Mouse (Mus musculus) kidney, embryonic 14.5 days (tissue): ENCODE measurements around the gene Hoxa3. TPM values are rescaled to one million over a fixed set of nuclear protein-coding genes. Genes with fewer than 3 reads are reported as not detected.

Experiments
- ATAC-seq: fragments of 200-750 bp; cut with Nextera tagmentation; 2 replicates; pipeline ENCODE4 v1.8.0; 2017; ENCODE audit warnings: moderate number of reproducible peaks, mild to moderate bottlenecking, moderate TSS enrichment, moderate library complexity; ENCODE audit not compliant: low FRiP score, low TSS enrichment
- H3K27ac ChIP-seq: fragments of 300-500 bp; sonication (generic); 2 replicates; pipeline ENCODE4 v1.5.1; 2014; ENCODE audit warnings: low read depth, mild to moderate bottlenecking, low read length, moderate library complexity, mixed read lengths
- H3K27me3 ChIP-seq: fragments of 300-500 bp; sonication (generic); 2 replicates; pipeline ENCODE4 v1.6.1; 2014; ENCODE audit warnings: mild to moderate bottlenecking, low read length; ENCODE audit not compliant: control insufficient read depth, insufficient read depth
- H3K36me3 ChIP-seq: fragments of 300-500 bp; sonication (generic); 2 replicates; pipeline ENCODE4 v1.6.1; 2014; ENCODE audit warnings: low read length, mixed read lengths; ENCODE audit not compliant: control insufficient read depth, insufficient read depth
- H3K4me1 ChIP-seq: fragments of 300-500 bp; sonication (generic); 2 replicates; pipeline ENCODE4 v1.6.1; 2014; ENCODE audit warnings: low read length, mixed read lengths; ENCODE audit not compliant: control insufficient read depth, insufficient read depth
- H3K4me2 ChIP-seq: fragments of 300-500 bp; sonication (generic); replicated peaks from 2 replicates; pipeline ENCODE4 v1.6.1; 2014; ENCODE audit warnings: low read depth, mild to moderate bottlenecking, low read length
- H3K4me3 ChIP-seq: fragments of 300-500 bp; sonication (generic); 2 replicates; pipeline ENCODE4 v1.5.1; 2014; ENCODE audit warnings: mild to moderate bottlenecking, low read length
- H3K9ac ChIP-seq: fragments of 300-500 bp; sonication (generic); 2 replicates; pipeline ENCODE4 v1.6.1; 2014; ENCODE audit warnings: low read depth, mild to moderate bottlenecking, low read length, moderate library complexity
- H3K9me3 ChIP-seq: fragments of 300-500 bp; sonication (generic); 2 replicates; pipeline ENCODE4 v1.6.1; 2016; ENCODE audit warnings: low read length; ENCODE audit not compliant: control insufficient read depth
- WGBS: fragments of 180-500 bp; shearing (Covaris S2); extraction: QIAGEN DNeasy Blood & Tissue Kit; methylation state at CpG from one replicate; pipeline ENCODE4 v1.1.7; 2014; 5-methylcytosine and 5-hydroxymethylcytosine counted together
- polyA plus RNA-seq: library from polyadenylated mRNA; unstranded; fragments of >200 nt; fragmentation: Nextera tagmentation; extraction: Ambion mirVana; gene quantifications from 2 replicates; pipeline ENCODE4 v1.2.1, GENCODE M21; 2014

The Hoxa3 gene
- polyA plus RNA-seq, 1 experiment from 2014 or later: 13.6 TPM

DNA sequence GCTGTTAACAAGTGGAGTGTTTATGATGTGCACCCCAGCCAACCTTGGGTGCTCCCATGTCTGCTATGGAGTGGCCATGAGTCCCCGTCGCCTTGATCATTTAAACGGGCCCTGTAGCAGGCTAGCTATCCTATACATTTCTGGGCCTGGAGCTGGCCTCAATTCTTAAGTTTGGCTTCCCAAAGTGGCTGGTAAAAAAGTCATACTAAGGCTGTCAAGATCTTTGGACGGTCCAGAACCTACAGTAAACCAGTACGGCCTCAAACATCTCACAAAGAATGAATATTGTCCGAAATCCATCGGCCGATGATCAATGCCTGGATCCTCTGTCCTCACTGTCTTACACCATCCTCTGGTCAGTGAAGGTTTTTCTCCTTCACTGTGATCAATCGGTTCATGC lies 22.1 kb upstream of the Hoxa3 start:
- 19% methylated on average over 9 of the region's 9 CpGs for WGBS
- H3K9ac ChIP-seq: peak overlapping the region; percentile 96
- H3K4me3 ChIP-seq: peak overlapping the region; percentile 64
- H3K4me1 ChIP-seq: peaks cover 9% of the 10 kb centered on the region; the same call in 1 of the 2 replicates
- peaks cover 12% of the 10 kb centered on the region; the same call in 1 of the 2 replicates for H3K27me3 ChIP-seq
- peaks cover 6% of the 10 kb centered on the region; the same call in 1 of the 2 replicates for H3K36me3 ChIP-seq
- no peaks in the 10 kb centered on the region for H3K9me3 ChIP-seq
- peak overlapping the region; percentile 83 for H3K4me2 ChIP-seq
- peak overlapping the region; percentile 98 for H3K27ac ChIP-seq
- no peak for ATAC-seq

DNA sequence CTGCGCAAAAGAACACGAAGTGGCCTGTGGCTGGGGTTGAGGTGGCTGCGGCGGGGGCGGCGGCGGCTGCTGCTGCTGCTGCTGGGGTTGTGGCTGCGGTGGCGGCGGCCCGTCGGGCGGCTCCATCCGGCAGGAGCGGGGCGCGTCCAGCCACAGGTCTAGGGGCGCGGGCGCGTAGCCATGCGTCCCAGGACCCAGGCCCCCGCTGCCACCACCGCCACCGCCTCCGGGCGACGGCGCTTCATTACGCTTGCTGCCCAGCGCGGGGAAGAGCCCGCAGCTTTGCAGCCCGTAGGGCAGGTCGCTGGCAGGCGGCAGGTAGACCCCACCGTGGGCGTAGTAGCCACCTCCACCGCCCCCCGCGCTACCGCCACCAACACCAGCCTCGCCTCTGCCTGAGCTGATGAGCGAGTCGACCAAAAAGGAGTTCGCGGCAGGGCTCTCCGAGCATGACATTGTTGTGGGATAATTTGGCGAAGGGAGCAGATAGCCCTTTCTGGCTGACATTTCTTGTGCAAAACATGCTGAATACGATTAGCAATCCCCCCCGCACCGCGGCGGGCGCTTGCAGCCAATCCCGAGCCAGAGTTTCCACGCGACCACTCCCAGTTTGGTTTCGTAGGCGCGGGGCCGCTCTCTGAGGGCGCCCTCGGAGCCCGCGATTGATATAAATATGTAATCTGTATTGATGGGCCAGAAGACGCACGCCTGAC lies 21.4 kb upstream of the Hoxa3 start:
- Histone ChIP-seq H3K9me3 (no peaks in the 10 kb centered on the region), H3K27ac (peak overlapping the region; percentile 98), H3K4me3 (peak overlapping the region; percentile 64), H3K4me2 (peak overlapping the region; percentile 83), H3K4me1 (peaks cover 9% of the 10 kb centered on the region; the same call in 1 of the 2 replicates), H3K9ac (peak overlapping the region; percentile 96), H3K27me3 (peaks cover 14% of the 10 kb centered on the region; the same call in 1 of the 2 replicates), H3K36me3 (peaks cover 8% of the 10 kb centered on the region; the same call in 1 of the 2 replicates)
- under 1% methylated on average over 68 of the region's 68 CpGs for WGBS
- ATAC-seq: peak; percentile 41

DNA sequence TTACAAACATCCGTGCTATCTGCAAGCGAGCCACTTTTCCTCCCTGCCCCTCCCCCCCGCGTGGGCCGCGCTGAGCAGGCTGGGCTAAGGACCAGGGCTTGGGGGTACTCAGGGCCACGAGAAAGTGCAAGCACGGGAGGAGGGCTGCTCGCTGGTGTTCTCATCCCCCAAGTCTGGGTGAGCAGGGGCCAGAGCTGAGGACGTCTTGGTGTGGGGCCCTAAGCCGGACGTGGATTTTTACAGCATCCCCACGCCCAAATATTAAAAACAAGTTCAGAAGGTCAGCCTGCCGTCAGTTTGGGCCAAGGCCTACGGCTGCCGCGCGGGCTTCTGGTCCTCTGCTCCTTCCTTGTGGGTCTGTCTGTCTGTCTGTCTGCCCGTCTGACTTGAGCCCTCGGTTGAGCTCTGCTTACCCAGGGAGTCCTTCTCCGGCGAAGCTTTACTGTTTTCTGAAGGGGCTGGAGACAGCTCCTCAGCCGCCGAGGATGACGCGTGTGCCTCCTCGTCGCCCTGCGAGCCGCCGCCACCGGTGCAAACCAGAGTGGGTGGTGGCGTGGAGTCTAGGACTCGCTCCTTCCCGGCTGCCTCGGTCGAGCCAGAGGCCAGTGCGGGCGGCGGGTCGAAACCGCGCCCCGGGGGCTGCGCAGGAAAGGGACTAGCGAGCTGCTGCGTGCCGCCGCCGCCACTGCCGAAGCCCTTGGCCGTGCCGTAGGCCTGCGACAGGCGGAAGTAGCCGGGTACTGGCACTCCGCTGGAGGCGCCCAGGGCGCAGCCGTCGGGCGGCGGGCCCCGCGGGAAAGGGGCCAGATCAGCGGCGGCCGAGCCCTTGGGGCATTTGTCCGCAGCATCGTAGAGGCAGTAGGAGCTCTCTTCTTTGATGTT lies 20.7 kb upstream of the Hoxa3 start:
- H3K9me3 ChIP-seq: no peaks in the 10 kb centered on the region
- H3K4me3 ChIP-seq: peak overlapping the region; percentile 64
- under 1% methylated on average over 70 of the region's 70 CpGs for WGBS
- peaks cover 9% of the 10 kb centered on the region; the same call in 1 of the 2 replicates for H3K36me3 ChIP-seq
- peak overlapping the region; percentile 83 for H3K4me2 ChIP-seq
- H3K27me3 ChIP-seq: peaks cover 15% of the 10 kb centered on the region; the same call in 1 of the 2 replicates
- peak overlapping the region; percentile 96 for H3K9ac ChIP-seq
- H3K4me1 ChIP-seq: peaks cover 9% of the 10 kb centered on the region; the same call in 1 of the 2 replicates
- ATAC-seq: peak; percentile 59
- peak overlapping the region; percentile 98 for H3K27ac ChIP-seq

DNA sequence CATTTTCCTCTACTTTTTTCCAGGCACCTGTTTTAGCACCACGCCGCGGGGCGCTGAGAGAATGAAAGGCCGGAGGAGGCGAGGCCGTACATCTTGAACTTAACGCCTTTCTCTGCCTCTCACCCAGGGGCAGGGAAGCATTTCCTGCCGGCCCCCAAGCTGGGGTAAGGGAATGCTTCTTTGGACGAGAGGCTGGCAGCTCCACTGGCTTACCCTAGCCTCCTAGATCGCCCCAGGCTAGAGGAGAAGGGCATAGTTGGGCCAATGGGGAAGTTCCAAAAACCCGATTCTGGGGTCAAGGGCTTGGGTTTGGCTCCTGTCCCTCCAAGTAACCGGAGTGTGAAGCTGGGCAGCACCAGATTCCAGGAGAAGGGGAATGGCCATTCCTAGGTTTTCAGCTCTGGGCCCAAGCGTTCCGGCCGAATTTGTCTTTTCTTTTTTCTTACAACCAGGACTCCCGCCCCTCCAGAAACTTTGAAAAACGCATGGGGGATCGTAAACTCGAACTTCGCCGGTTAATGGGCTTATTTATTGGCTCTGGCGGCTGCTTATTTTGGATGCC lies 19.9 kb upstream of the Hoxa3 start:
- H3K36me3 ChIP-seq: peaks cover 9% of the 10 kb centered on the region; the same call in 1 of the 2 replicates
- H3K4me1 ChIP-seq: peaks cover 9% of the 10 kb centered on the region; the same call in 1 of the 2 replicates
- no peaks in the 10 kb centered on the region for H3K9me3 ChIP-seq
- H3K27me3 ChIP-seq: peaks cover 15% of the 10 kb centered on the region; the same call in 1 of the 2 replicates
- peak overlapping the region; percentile 83 for H3K4me2 ChIP-seq
- WGBS: 1% methylated on average over 23 of the region's 23 CpGs
- no peak for ATAC-seq
- peak overlapping the region; percentile 98 for H3K27ac ChIP-seq
- peak overlapping the region; percentile 96 for H3K9ac ChIP-seq
- H3K4me3 ChIP-seq: peak overlapping the region; percentile 64

DNA sequence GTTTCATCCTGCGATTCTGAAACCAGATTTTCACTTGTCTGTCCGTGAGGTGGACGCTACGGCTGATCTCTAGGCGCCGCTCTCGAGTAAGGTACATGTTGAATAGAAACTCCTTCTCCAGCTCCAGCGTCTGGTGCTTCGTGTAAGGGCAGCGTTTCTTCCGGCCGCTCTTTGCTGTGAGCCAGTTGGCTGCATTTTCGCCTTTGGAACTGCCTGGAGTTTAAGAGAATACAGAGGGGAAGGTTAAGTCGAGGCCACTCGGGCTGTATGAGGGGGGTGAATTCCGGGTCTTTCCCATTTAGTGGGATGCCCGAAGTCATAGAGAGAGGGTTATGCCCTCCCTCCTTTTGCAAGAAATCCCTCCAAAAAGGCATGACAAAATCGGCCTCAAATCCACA lies 19.4 kb upstream of the Hoxa3 start:
- Histone ChIP-seq H3K27me3 (peaks cover 15% of the 10 kb centered on the region; the same call in 1 of the 2 replicates), H3K4me2 (peak overlapping the region; percentile 83), H3K9ac (peak overlapping the region; percentile 96), H3K36me3 (peaks cover 9% of the 10 kb centered on the region; the same call in 1 of the 2 replicates), H3K4me1 (peaks cover 10% of the 10 kb centered on the region; the same call in 1 of the 2 replicates), H3K4me3 (peak overlapping the region; percentile 64), H3K9me3 (no peaks in the 10 kb centered on the region), H3K27ac (peak overlapping the region; percentile 98)
- 1% methylated on average over 18 of the region's 18 CpGs for WGBS
- no peak for ATAC-seq

DNA sequence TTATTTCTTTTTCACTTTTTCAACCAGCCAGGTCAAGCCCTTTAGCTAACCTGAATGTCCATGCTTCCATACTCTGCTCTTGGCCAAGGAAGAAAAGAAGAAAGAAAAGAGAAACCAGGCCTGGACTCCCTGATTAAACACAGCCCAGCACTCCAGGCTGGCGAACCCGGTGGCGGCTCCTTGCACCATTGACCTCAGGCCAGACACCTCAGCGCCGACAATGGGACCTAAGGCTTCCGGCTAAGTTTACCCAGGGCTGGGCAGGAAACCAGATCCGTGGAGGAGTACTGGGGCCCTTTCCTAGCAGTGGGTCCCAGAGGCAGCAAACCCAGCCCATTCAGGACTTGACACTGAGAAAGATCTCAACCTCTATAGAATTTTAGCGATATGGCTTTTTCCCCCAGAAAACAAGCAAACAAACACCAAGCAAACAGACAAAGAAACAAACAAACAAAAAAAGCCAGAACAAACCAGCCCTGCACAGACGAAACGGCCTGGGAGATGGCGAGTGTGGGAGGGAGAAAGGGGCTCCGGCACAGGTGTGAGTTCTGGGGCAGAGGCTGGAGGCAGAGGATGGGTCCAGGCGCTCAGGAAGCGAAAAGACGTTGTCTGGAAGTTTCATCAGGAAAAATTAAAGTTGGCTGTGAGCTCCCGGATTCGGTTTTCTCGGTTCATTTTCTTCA lies 18.9 kb upstream of the Hoxa3 start:
- H3K4me3 ChIP-seq: peak overlapping the region; percentile 64
- H3K9me3 ChIP-seq: no peaks in the 10 kb centered on the region
- H3K9ac ChIP-seq: peak overlapping the region; percentile 96
- 0 out of 2 replicates have a peak, but pooled peaks have one; percentile 28 for ATAC-seq
- peak overlapping the region; percentile 98 for H3K27ac ChIP-seq
- peaks cover 9% of the 10 kb centered on the region; the same call in 1 of the 2 replicates for H3K36me3 ChIP-seq
- H3K27me3 ChIP-seq: peaks cover 15% of the 10 kb centered on the region; the same call in 1 of the 2 replicates
- WGBS: 0% methylated on average over 18 of the region's 18 CpGs
- peaks cover 15% of the 10 kb centered on the region; the same call in 1 of the 2 replicates for H3K4me1 ChIP-seq
- peak overlapping the region; percentile 83 for H3K4me2 ChIP-seq

DNA sequence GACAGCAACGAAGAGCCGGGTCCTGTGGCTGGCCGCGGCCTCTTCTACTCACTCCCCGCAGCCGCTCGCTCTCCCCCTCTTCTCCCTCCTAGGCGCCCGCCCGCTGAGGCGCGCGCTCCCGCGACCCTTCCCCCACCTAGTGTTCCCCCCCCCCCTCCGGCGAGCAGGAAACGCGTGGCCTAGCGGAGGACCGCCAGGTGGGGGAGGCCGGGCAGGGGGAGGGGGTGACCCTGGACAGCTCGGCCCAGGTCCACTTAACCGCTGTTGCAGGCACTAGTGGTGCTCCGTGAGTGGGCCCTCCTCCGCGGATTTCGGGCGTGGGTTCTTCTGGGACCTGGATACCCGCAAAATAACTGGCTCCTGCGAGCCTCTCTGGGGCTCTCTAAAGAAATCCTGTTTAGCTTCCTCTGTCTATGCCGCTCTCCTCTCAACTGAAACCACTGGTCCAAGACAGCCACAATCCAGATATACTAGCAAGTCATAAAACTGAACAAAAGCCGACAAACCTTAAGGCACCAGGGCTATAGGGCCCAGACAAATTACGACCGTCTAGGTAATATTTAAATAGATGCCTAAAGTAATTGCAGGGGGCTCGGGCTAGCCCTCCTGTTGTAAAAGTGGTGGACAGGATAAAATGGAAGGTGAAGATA lies 17.5 kb upstream of the Hoxa3 start, which contains the start of gene Hoxa9:
TSS of gene Hoxa9 (minus strand) at position 574 of the 650 bp plus-strand sequence.
- Histone ChIP-seq H3K4me2 (peak within 1 kb of the TSS; percentile 97), H3K9me3 (no peaks in the 10 kb centered on the region), H3K4me3 (peak within 1 kb of the TSS; percentile 64), H3K9ac (peak within 1 kb of the TSS; percentile 96), H3K4me1 (peaks cover 10% of the 10 kb centered on the region; the same call in 1 of the 2 replicates), H3K36me3 (peaks cover 9% of the 10 kb centered on the region; the same call in 1 of the 2 replicates), H3K27me3 (0 out of 2 replicates have a peak, but pooled peaks cover 15% of the 10 kb centered on the region), H3K27ac (peak within 1 kb of the TSS; percentile 98)
- ATAC-seq: peak; percentile 41
- WGBS: under 1% methylated on average over 24 of the region's 36 CpGs
